Mouse (Mus musculus) kidney, adult 2 months (tissue): ENCODE results near the gene Sptan1.

Experiments
- CTCF ChIP-seq: fragments of 200-500 bp; conservative IDR thresholded peaks from 2 replicates; pipeline ENCODE4 v1.5.1; 2011; ENCODE audit warnings: low read depth, mild to moderate bottlenecking, control low read depth, low read length, moderate library complexity, mixed read lengths; ENCODE audit not compliant: insufficient read depth, insufficient read length
- POLR2A ChIP-seq: fragments of 200-500 bp; IDR thresholded peaks from one replicate; pipeline ENCODE4 v1.6.1; 2011; ENCODE audit warnings: low read depth, low read length, control low read depth

GRCm38 (mm10) chr2:29968638-29969037 lies 3.3 kb downstream of the Sptan1 start:
- TF ChIP-seq CTCF (no peak), POLR2A (no peak)
